Mouse (Mus musculus): ENCODE measurements around the gene Gm8159. TPM values are rescaled to one million over a fixed set of nuclear protein-coding genes. Genes with fewer than 3 reads are reported as not detected.

The Gm8159 gene
- not detected for polyA plus RNA-seq (2014; fragmentation: Illumina TruSeq; extraction: RNeasy Lipid Tissue Mini Kit (QIAGEN cat#74804); ENCODE audit: low read depth, low replicate concordance)

GRCm38 (mm10) chr14:4632052-4632451, at the start of gene Gm8159:
Gm8159 (plus strand) TSS chr14:4632352.

GRCm38 (mm10) chr14:4663892-4664291, 31.7 kb downstream of the Gm8159 start, which contains the start of gene Gm3239:
Gm3239 (plus strand) TSS chr14:4664192.

Other genes starting within 250 kb of the Gm8159 start
- not detected for gene Gm3159, start 234.8 kb upstream of the Gm8159 start, polyA plus RNA-seq (2014; fragmentation: Illumina TruSeq; extraction: RNeasy Lipid Tissue Mini Kit (QIAGEN cat#74804); ENCODE audit: low read depth, low replicate concordance)
- gene Gm3164, start 216.9 kb upstream of the Gm8159 start, polyA plus RNA-seq (2014; fragmentation: Illumina TruSeq; extraction: RNeasy Lipid Tissue Mini Kit (QIAGEN cat#74804); ENCODE audit: low read depth, low replicate concordance): not detected
- gene Gm3173, start 201.4 kb upstream of the Gm8159 start, polyA plus RNA-seq (2014; fragmentation: Illumina TruSeq; extraction: RNeasy Lipid Tissue Mini Kit (QIAGEN cat#74804); ENCODE audit: low read depth, low replicate concordance): not detected
- not detected for gene Gm3182, start 150.6 kb upstream of the Gm8159 start, polyA plus RNA-seq (2014; fragmentation: Illumina TruSeq; extraction: RNeasy Lipid Tissue Mini Kit (QIAGEN cat#74804); ENCODE audit: low read depth, low replicate concordance)
- not detected for gene Gm3047, start 76.9 kb upstream of the Gm8159 start, polyA plus RNA-seq (2014; fragmentation: Illumina TruSeq; extraction: RNeasy Lipid Tissue Mini Kit (QIAGEN cat#74804); ENCODE audit: low read depth, low replicate concordance)
- not detected for gene Gm3239, start 31.8 kb downstream of the Gm8159 start, polyA plus RNA-seq (2014; fragmentation: Illumina TruSeq; extraction: RNeasy Lipid Tissue Mini Kit (QIAGEN cat#74804); ENCODE audit: low read depth, low replicate concordance)
- gene Gm7876, start 76.9 kb downstream of the Gm8159 start, polyA plus RNA-seq (2014; fragmentation: Illumina TruSeq; extraction: RNeasy Lipid Tissue Mini Kit (QIAGEN cat#74804); ENCODE audit: low read depth, low replicate concordance): not detected
- not detected for gene Gm3252, start 94.4 kb downstream of the Gm8159 start, polyA plus RNA-seq (2014; fragmentation: Illumina TruSeq; extraction: RNeasy Lipid Tissue Mini Kit (QIAGEN cat#74804); ENCODE audit: low read depth, low replicate concordance)
- gene Gm9602, start 144.0 kb downstream of the Gm8159 start, polyA plus RNA-seq (2014; fragmentation: Illumina TruSeq; extraction: RNeasy Lipid Tissue Mini Kit (QIAGEN cat#74804); ENCODE audit: low read depth, low replicate concordance): not detected
- not detected for gene Gm3269, start 205.8 kb downstream of the Gm8159 start, polyA plus RNA-seq (2014; fragmentation: Illumina TruSeq; extraction: RNeasy Lipid Tissue Mini Kit (QIAGEN cat#74804); ENCODE audit: low read depth, low replicate concordance)
- gene Gm3264, start 223.2 kb downstream of the Gm8159 start, polyA plus RNA-seq (2014; fragmentation: Illumina TruSeq; extraction: RNeasy Lipid Tissue Mini Kit (QIAGEN cat#74804); ENCODE audit: low read depth, low replicate concordance): not detected

Measured in liver, adult 10 weeks (tissue).